Mouse (Mus musculus): ENCODE results near the gene Ikbip. TPM values are rescaled to one million over a fixed set of nuclear protein-coding genes. Genes with fewer than 3 reads are reported as not detected.

Ikbip gene
- polyA plus RNA-seq, 1 experiment from 2014 or later = 19.7 TPM

DNA sequence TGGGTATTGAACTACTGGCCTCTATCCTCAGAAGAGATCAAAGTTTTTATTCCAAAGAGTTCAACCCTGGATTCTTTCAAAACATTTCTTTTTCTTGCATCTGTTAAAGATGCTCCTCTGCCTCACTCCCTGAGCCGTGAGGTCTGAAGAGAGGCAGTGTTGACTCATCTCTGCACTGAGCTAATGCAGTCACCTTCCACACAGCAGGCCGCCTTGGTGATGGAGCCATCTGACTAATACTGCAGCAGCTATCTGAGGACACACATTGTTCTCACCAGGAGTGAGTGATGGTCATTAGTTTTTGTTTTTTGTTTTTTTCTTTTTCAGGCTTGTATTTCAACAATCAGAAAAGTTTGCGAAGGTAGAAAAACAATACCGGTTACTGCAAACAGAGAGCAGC lies 10.1 kb downstream of the Ikbip start:
- Histone ChIP-seq H3K9me3 (replicated peaks) (no peaks in the 10 kb centered on the region), H3K36me3 (peaks cover 11% of the 10 kb centered on the region), H3K4me1 (no peaks in the 10 kb centered on the region), H3K4me3 (no peak overlapping the region), H3K27ac (no peak overlapping the region), H3K27me3 (ENCODE audit: low read depth, poor library complexity, severe bottlenecking) (no peaks in the 10 kb centered on the region)
- WGBS = 90% methylated on average over 4 of the region's 4 CpGs
- no peak for DNase-seq (ENCODE audit: low spot score)

DNA sequence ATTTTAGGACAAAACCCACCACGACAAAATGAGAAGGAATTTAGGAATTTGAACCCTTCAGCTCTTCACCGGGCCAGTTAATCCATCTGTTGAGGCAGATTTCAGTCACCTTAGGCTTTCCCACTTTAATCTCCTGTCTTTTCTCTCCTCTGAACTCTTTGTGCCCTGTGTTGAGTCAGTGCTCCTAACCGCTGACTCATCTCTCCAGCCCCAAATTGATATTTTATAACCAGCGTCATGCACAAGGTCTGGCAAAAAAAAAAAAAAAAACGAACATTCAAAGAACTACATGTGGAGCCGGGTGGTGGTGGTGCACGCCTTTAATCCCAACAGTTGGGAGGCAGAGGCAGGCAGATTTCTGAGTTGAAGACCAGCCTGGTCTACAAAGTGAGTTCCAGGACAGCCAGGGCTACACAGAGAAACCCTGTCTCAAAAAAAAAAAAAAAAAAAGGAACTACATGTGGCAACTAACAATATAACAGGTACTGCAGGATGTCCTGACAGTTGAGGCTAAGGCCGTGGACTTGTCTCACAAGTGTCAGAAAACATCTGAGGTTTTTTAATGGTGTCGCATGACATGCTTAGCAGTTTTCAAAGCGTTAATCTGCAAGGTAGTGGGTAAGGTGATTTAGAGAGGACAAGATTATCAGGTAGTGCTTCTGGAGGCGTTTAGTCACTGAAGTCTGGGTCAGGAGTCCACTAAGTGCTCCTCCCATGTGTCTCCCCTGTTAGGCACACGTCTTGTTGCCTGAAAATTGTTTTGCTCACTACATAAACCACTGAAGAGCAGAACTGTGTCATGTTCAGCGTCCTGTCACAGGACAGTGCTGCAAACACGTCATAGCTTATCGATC lies 11.7 kb downstream of the Ikbip start:
- peak; percentile 11 for DNase-seq (ENCODE audit: low spot score)
- no peaks in the 10 kb centered on the region for H3K4me1 ChIP-seq
- H3K36me3 ChIP-seq = peaks cover 11% of the 10 kb centered on the region
- H3K9me3 ChIP-seq (replicated peaks) = no peaks in the 10 kb centered on the region
- no peaks in the 10 kb centered on the region for H3K27me3 ChIP-seq (ENCODE audit: low read depth, poor library complexity, severe bottlenecking)
- WGBS = 88% methylated on average over 15 of the region's 15 CpGs
- H3K4me3 ChIP-seq = no peak overlapping the region
- no peak overlapping the region for H3K27ac ChIP-seq

DNA sequence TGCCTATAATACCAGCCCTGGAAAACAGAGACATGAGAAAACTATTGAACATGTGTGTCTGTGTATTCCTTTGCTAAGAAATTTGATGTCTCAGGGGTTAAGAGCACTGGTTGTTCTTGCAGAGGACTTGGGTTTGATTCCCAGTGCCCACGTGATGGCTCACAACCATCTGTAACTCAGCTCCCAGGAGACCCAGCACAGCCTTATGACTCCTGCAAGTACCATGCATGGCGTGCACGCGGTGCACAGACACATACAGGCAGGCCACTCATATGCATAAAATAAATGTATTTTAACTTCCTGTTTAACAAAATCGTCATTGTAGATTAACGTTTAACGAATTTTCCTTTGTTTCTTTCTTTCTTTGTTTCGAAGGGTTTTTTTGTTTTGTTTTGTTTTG lies 15.3 kb downstream of the Ikbip start:
- Histone ChIP-seq H3K4me1 (no peaks in the 10 kb centered on the region), H3K36me3 (peaks cover 24% of the 10 kb centered on the region), H3K27me3 (ENCODE audit: low read depth, poor library complexity, severe bottlenecking) (no peaks in the 10 kb centered on the region), H3K9me3 (replicated peaks) (0 out of 2 replicates have a peak, but pooled peaks cover 2% of the 10 kb centered on the region), H3K27ac (no peak overlapping the region), H3K4me3 (no peak overlapping the region)
- WGBS = 92% methylated on average over 8 of the region's 8 CpGs
- no peak for DNase-seq (ENCODE audit: low spot score)

DNA sequence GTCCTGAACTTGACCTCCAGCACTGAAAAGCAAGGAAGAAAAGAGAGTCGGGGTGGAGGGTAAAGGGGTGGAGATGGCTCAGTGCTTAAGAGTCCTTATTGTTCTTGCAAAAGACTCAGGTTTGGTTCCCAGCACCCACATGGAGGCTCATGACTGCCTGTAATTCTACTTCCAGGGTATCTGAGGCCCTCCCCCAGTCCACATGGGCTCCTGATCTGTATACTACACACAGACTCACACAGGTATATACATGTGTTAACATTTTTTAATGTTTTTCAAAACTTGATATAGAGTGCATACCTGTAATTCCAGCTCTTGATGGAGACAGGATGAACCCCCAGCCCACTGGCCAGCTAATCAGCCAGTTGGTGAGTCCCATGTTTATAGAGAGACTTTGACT lies 17.4 kb downstream of the Ikbip start:
- no peak for DNase-seq (ENCODE audit: low spot score)
- Histone ChIP-seq H3K4me1 (no peaks in the 10 kb centered on the region), H3K27ac (no peak overlapping the region), H3K27me3 (ENCODE audit: low read depth, poor library complexity, severe bottlenecking) (no peaks in the 10 kb centered on the region), H3K9me3 (replicated peaks) (0 out of 2 replicates have a peak, but pooled peaks cover 2% of the 10 kb centered on the region), H3K36me3 (peaks cover 19% of the 10 kb centered on the region), H3K4me3 (no peak overlapping the region)
- 77% methylated on average over 1 of the region's 1 CpGs for WGBS

DNA sequence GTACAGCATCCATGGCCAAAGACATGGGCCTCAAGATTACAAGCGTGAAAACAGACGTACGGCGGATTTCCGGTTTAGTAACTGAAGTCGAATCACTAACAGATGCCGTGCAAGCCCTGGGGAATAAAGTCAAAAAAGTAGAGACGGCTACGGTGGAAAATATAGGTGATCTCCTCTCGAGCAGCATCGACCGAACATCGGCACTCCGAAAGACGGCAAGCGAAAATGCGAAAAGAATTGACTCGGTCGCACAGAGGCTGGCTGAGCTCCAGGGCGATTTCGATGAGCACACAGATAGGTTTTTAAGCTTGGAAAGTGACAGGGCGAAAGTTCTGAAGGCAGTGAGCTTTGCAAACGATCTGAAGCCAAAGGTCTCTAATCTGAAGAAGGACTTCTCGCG lies 19.2 kb downstream of the Ikbip start:
- Histone ChIP-seq H3K27ac (no peak overlapping the region), H3K36me3 (peaks cover 13% of the 10 kb centered on the region), H3K27me3 (ENCODE audit: low read depth, poor library complexity, severe bottlenecking) (no peaks in the 10 kb centered on the region), H3K4me3 (no peak overlapping the region), H3K4me1 (no peaks in the 10 kb centered on the region), H3K9me3 (replicated peaks) (0 out of 2 replicates have a peak, but pooled peaks cover 2% of the 10 kb centered on the region)
- DNase-seq (ENCODE audit: low spot score) = no peak
- 94% methylated on average over 25 of the region's 25 CpGs for WGBS

DNA sequence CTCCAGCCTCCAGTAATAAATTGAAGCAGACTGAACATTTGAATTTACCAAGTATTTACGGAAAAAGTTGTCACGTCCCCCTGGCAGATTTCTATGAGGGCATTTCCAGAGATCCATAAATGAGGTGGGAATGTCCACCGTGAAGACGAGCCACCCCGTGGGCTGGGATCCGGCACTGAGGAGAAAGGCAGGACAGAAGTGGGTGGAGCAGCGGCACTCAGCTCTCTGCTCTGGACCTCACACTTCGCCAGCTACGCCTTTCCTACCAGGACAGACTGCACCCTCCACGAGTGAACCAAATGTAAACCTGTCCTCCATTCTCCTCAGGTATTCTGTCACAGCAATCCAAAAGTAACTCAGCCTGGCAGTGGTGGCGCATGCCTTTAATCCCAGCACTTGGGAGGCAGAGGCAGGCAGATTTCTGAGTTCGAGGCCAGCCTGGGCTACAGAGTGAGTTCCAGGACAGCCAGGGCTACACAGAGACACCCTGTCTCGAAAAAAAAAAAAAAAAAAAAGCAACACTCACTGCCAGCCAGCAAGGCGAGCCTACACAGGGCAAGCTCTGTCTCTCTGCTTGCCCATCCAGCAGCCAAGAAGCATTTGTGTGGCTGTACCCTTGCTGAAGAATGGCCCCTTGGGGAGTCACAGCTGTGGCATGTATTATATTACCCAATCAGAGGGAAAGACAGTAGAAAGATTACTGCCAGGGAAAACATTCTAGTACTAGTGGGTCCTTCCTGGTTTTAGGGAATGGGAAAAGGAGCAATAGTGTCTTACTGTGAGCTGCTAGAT lies 20.3 kb downstream of the Ikbip start:
- H3K9me3 ChIP-seq (replicated peaks) = 0 out of 2 replicates have a peak, but pooled peaks cover 2% of the 10 kb centered on the region
- 90% methylated on average over 14 of the region's 14 CpGs for WGBS
- peaks cover 13% of the 10 kb centered on the region for H3K36me3 ChIP-seq
- H3K4me3 ChIP-seq = no peak overlapping the region
- no peak for DNase-seq (ENCODE audit: low spot score)
- H3K27ac ChIP-seq = no peak overlapping the region
- no peaks in the 10 kb centered on the region for H3K4me1 ChIP-seq
- no peaks in the 10 kb centered on the region for H3K27me3 ChIP-seq (ENCODE audit: low read depth, poor library complexity, severe bottlenecking)

DNA sequence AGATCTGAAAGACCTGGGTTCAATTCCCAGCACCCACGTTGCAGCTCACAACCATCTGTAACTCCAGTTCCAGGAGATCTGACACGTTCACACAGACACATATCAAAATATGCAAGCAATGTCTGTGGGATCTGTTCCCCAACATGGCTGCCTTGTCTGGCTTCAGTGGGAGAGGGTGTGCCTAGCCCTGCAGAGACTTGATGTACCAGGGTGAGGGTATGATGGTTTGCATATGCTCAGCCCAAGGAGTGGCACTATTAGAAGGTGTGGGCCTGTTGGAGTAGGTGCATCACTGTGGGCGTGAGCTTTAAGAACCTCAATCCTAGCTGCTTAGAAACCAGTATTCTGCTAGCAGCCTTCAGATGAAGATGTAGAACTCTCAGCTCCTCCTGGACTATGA lies 23.2 kb downstream of the Ikbip start:
- DNase-seq (ENCODE audit: low spot score) = no peak

DNA sequence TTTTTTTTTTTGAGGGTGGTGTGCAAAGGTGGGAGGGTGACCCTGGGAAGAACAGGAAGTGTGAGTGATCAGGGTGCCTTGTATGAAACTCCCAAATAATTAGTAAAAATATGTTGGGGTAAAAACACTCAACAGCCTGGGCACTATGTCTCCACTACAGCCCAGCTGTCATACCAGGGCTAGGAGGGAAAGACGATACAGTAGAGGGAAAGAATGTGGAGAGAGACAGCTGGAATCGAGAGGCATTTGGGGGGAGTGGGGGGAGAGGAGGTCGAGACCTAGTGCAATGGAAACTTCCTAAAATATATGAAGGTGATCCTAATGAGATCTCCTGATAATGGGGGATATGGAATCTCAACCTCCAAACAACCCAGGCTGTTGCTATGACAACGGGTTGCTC lies 27.1 kb downstream of the Ikbip start:
- peaks cover 32% of the 10 kb centered on the region for H3K36me3 ChIP-seq
- DNase-seq (ENCODE audit: low spot score) = no peak
- no peaks in the 10 kb centered on the region for H3K27me3 ChIP-seq (ENCODE audit: low read depth, poor library complexity, severe bottlenecking)
- no peaks in the 10 kb centered on the region for H3K4me1 ChIP-seq
- H3K9me3 ChIP-seq (replicated peaks) = no peaks in the 10 kb centered on the region
- 91% methylated on average over 4 of the region's 4 CpGs for WGBS
- no peak overlapping the region for H3K27ac ChIP-seq
- no peak overlapping the region for H3K4me3 ChIP-seq

More for the DNA sequence above, 23.2 kb downstream of the Ikbip start:
- Histone ChIP-seq H3K9me3 (replicated peaks) (0 out of 2 replicates have a peak, but pooled peaks cover 2% of the 10 kb centered on the region), H3K4me1 (no peaks in the 10 kb centered on the region), H3K4me3 (no peak overlapping the region), H3K36me3 (peaks cover 13% of the 10 kb centered on the region), H3K27ac (no peak overlapping the region), H3K27me3 (ENCODE audit: low read depth, poor library complexity, severe bottlenecking) (no peaks in the 10 kb centered on the region)
- WGBS = 84% methylated on average over 3 of the region's 3 CpGs

DNA sequence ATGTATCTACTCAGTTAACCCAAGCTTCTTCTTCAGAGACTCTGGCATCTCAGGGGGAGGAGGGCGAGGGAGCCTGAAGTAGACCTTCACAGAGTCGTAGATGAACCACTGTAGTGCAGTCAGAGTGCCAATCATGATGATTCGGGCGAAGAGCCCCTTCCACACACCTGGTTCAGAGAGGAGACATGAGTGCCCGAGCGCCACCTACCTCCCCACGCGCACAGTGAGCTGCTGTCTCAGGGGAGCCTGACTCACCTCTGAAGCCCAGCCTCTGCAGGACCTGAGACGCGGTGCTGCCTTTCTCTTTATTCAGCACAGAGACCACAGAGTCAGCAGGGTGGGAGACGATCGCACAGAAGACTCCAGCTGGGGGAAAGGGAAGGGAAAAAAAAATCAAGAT lies 34.2 kb downstream of the Ikbip start:
- Histone ChIP-seq H3K4me1 (peaks cover 3% of the 10 kb centered on the region; the same call in 1 of the 2 replicates), H3K36me3 (peaks cover 100% of the 10 kb centered on the region), H3K4me3 (no peak overlapping the region), H3K9me3 (replicated peaks) (no peaks in the 10 kb centered on the region), H3K27me3 (ENCODE audit: low read depth, poor library complexity, severe bottlenecking) (no peaks in the 10 kb centered on the region), H3K27ac (no peak overlapping the region)
- 95% methylated on average over 12 of the region's 12 CpGs for WGBS
- no peak for DNase-seq (ENCODE audit: low spot score)

DNA sequence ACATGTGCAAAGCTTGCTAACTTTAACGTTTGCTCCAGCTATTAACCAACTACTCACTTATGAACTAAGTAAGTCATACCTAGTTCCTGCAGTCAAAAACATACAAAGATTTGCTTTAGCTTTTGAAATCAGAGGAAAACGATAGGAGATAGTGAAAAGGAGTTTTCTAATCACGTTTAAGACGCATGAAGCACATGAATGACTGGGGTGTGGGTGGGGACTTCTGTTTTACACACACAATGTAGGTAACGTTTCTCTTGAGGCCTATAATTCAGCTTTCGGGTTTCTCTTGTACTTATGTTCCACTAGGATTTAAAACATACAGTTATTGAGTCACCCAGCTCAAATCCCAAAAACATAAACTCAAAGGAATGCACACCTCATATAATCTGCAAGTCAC lies 39.9 kb downstream of the Ikbip start:
- peak overlapping the region; percentile 91; the same call in 1 of the 2 replicates for H3K27ac ChIP-seq
- 52% methylated on average over 6 of the region's 6 CpGs for WGBS
- peaks cover 48% of the 10 kb centered on the region for H3K36me3 ChIP-seq
- peak overlapping the region; percentile 92 for H3K4me3 ChIP-seq
- H3K27me3 ChIP-seq (ENCODE audit: low read depth, poor library complexity, severe bottlenecking) = no peaks in the 10 kb centered on the region
- DNase-seq (ENCODE audit: low spot score) = no peak
- H3K9me3 ChIP-seq (replicated peaks) = no peaks in the 10 kb centered on the region
- H3K4me1 ChIP-seq = peaks cover 11% of the 10 kb centered on the region

DNA sequence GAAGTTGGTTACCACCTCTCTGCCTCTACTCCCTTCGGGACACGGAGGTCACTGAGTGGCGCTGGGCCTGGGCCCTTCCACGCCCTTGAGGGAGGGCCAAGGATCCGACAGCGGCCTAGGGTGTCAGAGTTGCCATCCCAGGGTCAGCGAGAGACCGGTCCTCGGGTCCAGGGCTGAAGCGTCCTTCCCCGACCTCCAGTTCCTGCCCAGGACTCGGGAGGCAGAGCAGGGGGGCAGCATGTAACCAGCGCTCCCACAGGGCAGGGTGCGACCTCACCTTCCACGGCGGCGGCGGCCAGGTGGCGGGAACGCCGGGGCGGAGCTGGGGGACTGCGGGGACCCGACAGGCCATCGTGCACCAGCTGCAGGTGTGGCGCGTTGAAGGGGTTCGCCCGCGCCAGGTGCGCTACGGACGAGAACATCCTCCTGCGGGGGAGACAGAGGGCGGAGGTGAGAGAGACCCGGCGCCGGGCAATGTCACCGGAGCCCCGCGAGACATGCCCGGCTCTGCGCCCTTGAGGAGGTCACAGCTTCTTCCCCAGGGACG lies 40.6 kb downstream of the Ikbip start:
- Histone ChIP-seq H3K9me3 (replicated peaks) (no peaks in the 10 kb centered on the region), H3K36me3 (peaks cover 41% of the 10 kb centered on the region), H3K4me1 (peaks cover 11% of the 10 kb centered on the region), H3K27me3 (ENCODE audit: low read depth, poor library complexity, severe bottlenecking) (no peaks in the 10 kb centered on the region), H3K4me3 (peak overlapping the region; percentile 92), H3K27ac (peak overlapping the region; percentile 91)
- no peak for DNase-seq (ENCODE audit: low spot score)
- WGBS = under 1% methylated on average over 44 of the region's 44 CpGs

DNA sequence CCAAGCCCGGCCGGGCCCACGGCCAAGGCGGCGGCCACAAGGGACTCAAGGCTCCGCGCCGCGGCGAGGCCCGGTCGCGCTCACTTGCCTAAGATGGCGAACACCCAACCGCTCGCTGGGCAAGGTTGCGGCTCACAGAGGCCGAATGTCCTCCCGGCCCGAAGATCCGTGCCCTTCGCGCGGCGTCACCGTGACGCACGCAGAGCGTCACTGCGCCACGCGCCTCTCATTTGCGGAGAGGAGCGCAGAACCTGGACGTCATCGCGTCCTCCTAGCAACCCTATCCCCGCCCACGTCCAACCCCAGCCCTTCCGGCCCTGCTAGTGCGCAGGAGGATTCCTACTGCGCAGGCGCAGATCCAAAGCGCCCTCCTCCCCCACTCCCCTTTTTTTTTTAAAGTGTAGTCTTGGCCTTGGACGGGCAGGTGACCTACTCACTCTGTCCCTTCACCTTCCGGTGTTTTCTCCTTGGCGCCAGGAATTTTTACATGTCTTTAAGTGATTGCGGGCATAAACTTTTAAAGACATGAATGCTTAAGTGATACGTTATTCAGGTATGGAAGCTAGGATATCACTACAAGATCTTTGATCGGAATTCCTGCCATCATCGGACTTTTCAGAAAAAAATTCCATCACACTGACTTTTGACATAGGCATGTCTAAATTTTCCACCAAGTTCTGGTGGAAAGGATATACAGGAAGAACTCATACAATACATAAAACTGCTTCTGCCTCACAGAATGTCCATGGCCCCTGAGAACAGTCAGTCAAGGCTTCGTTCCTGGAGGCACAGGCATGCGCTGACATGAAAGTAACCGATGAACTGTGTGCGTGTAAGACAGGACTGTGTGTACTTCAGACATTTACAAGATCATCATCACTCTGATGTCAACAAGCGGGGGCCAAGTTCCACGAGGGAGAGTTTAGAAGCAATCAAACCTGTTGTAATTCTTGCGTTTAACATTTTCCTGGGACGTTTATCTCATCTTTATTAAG lies 41.4 kb downstream of the Ikbip start, which contains the start of gene Slc25a3:
Slc25a3 (minus strand) TSS at position 232 of the 995 bp plus-strand sequence.
- Histone ChIP-seq H3K36me3 (peaks cover 33% of the 10 kb centered on the region), H3K27me3 (ENCODE audit: low read depth, poor library complexity, severe bottlenecking) (no peaks in the 10 kb centered on the region), H3K9me3 (replicated peaks) (no peaks in the 10 kb centered on the region), H3K27ac (peak within 1 kb of the TSS; percentile 91), H3K4me3 (peak within 1 kb of the TSS; percentile 92), H3K4me1 (peaks cover 11% of the 10 kb centered on the region)
- 15% methylated on average over 58 of the region's 59 CpGs for WGBS
- DNase-seq (ENCODE audit: low spot score) = peak; percentile 97

Measured in limb, embryonic 10.5 days (tissue).